Mouse (Mus musculus) testis, adult 2 months (tissue): ENCODE results near the gene Trim23.

Experiments
- CTCF ChIP-seq: fragments of 200-500 bp; IDR thresholded peaks from 2 replicates; pipeline ENCODE4 v1.5.1; 2012; ENCODE audit warnings: low read depth, mild to moderate bottlenecking, inconsistent platforms, low read length, moderate library complexity; ENCODE audit not compliant: control insufficient read depth, insufficient read depth, insufficient replicate concordance
- POLR2A ChIP-seq: fragments of 200-500 bp; IDR thresholded peaks from 2 replicates; pipeline ENCODE4 v1.6.1; 2012; ENCODE audit warnings: low read depth, mild to moderate bottlenecking, inconsistent platforms, low read length, moderate library complexity; ENCODE audit not compliant: control insufficient read depth

GRCm38 (mm10) chr13:104155106-104155505, 23.5 kb upstream of the Trim23 start:
- TF ChIP-seq CTCF (no peak), POLR2A (no peak)
